Mouse (Mus musculus) G1E (cell line): ENCODE data around the gene Rnf149.

Experiments
- CTCF ChIP-seq: IDR thresholded peaks from 2 replicates; pipeline ENCODE4 v1.5.1; 2012; ENCODE audit warnings: low read depth, low read length, inconsistent platforms, mixed read lengths
- GATA1 ChIP-seq: IDR thresholded peaks from 2 replicates; pipeline ENCODE4 v1.6.1; 2012; ENCODE audit warnings: borderline replicate concordance, low read length, inconsistent platforms, mixed read lengths
- POLR2AphosphoS5 ChIP-seq: IDR thresholded peaks from 2 replicates; pipeline ENCODE4 v1.6.1; 2012; ENCODE audit warnings: low read depth, low read length, inconsistent platforms; ENCODE audit not compliant: insufficient replicate concordance
- TAL1 ChIP-seq: conservative IDR thresholded peaks from 2 replicates; pipeline ENCODE4 v1.6.1; 2012; ENCODE audit warnings: low read depth, low read length, inconsistent platforms, mixed read lengths

DNA sequence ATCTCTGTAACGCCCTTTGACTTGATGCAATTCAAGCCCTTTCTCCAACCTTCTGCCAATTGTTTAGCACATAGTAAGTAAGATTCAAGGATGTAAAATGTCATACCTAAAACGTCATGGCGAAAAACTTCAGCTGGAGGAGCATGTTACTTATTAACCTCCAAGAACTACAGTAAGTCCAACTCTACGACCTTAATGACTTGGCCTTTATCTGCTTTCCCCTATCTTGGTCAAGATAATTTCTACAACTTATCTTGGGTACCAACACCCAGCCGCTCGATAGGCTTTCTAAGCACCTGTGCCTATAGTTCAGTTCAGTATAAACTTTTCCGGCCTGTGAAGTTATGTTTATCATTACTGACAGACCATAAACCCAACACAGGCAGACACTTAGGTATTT, 3.3 kb downstream of the Rnf149 start:
- no peak for TF ChIP-seq CTCF
- TF ChIP-seq TAL1, result no peak
- TF ChIP-seq POLR2AphosphoS5, result no peak
- no peak for TF ChIP-seq GATA1
